Mouse (Mus musculus): ENCODE data around the gene Slc6a4. TPM values are rescaled to one million over a fixed set of nuclear protein-coding genes. Genes with fewer than 3 reads are reported as not detected.
"Not testable (repeated sequence)": the region's sequence is repeated elsewhere in the genome, so short reads cannot be mapped to it uniquely, and the experiment has no call there.

Gene Slc6a4
- total RNA-seq, 4 experiments from 2014 or later = 0.14 TPM; not detected in 3

GRCm38 (mm10) chr11:77018046-77018445, 19.6 kb downstream of the Slc6a4 start:
- DNase-seq (ENCODE audit: low spot score in 2 of 2) = no peak

- no peak for DNase-seq (ENCODE audit: low spot score in 2 of 2)
Measured at GRCm38 (mm10) chr11:77019539-77019938, 21.1 kb downstream of the Slc6a4 start.

- no peak for DNase-seq (ENCODE audit: low spot score in 2 of 2)
Measured at GRCm38 (mm10) chr11:77021749-77022396, 23.5 kb downstream of the Slc6a4 start.

- DNase-seq (ENCODE audit: low spot score in 2 of 2) = no peak
Measured at GRCm38 (mm10) chr11:77026559-77026958, 28.2 kb downstream of the Slc6a4 start.

- no peak for DNase-seq (ENCODE audit: low spot score in 2 of 2)
Measured at GRCm38 (mm10) chr11:77028157-77028556, 29.8 kb downstream of the Slc6a4 start.

GRCm38 (mm10) chr11:77031151-77031934, 32.9 kb downstream of the Slc6a4 start:
- no peak for DNase-seq (ENCODE audit: low spot score in 2 of 2)

GRCm38 (mm10) chr11:77041891-77042290, 43.5 kb downstream of the Slc6a4 start:
- DNase-seq (ENCODE audit: low spot score in 2 of 2) = no peak

GRCm38 (mm10) chr11:77042816-77043215, 44.4 kb downstream of the Slc6a4 start:
- no peak for DNase-seq (ENCODE audit: low spot score in 2 of 2)

- DNase-seq (ENCODE audit: low spot score in 2 of 2) = no peak
Measured at GRCm38 (mm10) chr11:77061951-77062350, 63.5 kb downstream of the Slc6a4 start.

GRCm38 (mm10) chr11:77063406-77063805, 65.0 kb downstream of the Slc6a4 start:
- no peak for DNase-seq (ENCODE audit: low spot score in 2 of 2)

GRCm38 (mm10) chr11:77068825-77069224, 70.4 kb downstream of the Slc6a4 start:
- no peak for DNase-seq (ENCODE audit: low spot score in 2 of 2)

- no peak for DNase-seq (ENCODE audit: low spot score in 2 of 2)
Measured at GRCm38 (mm10) chr11:77070721-77071120, 72.3 kb downstream of the Slc6a4 start.

GRCm38 (mm10) chr11:77077331-77077730, 78.9 kb downstream of the Slc6a4 start:
- not testable (repeated sequence) for DNase-seq (ENCODE audit: low spot score in 2 of 2)

GRCm38 (mm10) chr11:77077792-77078191, 79.4 kb downstream of the Slc6a4 start:
- no peak for DNase-seq (ENCODE audit: low spot score in 2 of 2)

GRCm38 (mm10) chr11:77078273-77079134, 80.1 kb downstream of the Slc6a4 start, which contains the start of gene Nsrp1:
Gene Nsrp1, minus strand, starts transcription at chr11:77078435.
- DNase-seq (ENCODE audit: low spot score in 2 of 2) = peak; percentile 91 to 92

- DNase-seq (ENCODE audit: low spot score in 2 of 2) = no peak
Measured at GRCm38 (mm10) chr11:77079361-77079760, 81.0 kb downstream of the Slc6a4 start.

Small RNAs within 50 kb of the gene (microRNA-seq; reads per million reads assigned to microRNA genes)
- gene Mir423 = 948 to 1,936 reads per million in 2 experiments

Other genes with a start within 250 kb of the Slc6a4 start
- gene Gosr1, start 235.0 kb upstream of the Slc6a4 start, total RNA-seq (2022) = 10 to 100 TPM; 44.1 to 69.8 (median 54.0) TPM
- 10 to 100 TPM; 62.5 to 68.6 (median 64.4) TPM for gene Cpd, start 151.6 kb upstream of the Slc6a4 start, total RNA-seq (2022)
- gene Tmigd1, start 96.4 kb upstream of the Slc6a4 start, total RNA-seq (2022) = not detected
- 10 to 100 TPM; 56.1 to 62.0 (median 59.3) TPM for gene Blmh, start 73.8 kb upstream of the Slc6a4 start, total RNA-seq (2022)
- 10 to 100 TPM; 15.0 to 20.8 (median 19.8) TPM for gene Nsrp1, start 79.8 kb downstream of the Slc6a4 start, total RNA-seq (2022)
- 1 to 10 TPM; 3.0 to 6.1 (median 4.4) TPM for gene Efcab5, start 190.4 kb downstream of the Slc6a4 start, total RNA-seq (2022)
- 10 to 100 TPM; 33.1 to 38.3 (median 36.1) TPM for gene Ssh2, start 217.7 kb downstream of the Slc6a4 start, total RNA-seq (2022)

Measured in layer of hippocampus, adult 8-10 months (tissue).